Mouse (Mus musculus) hindbrain, embryonic 15.5 days (tissue): ENCODE data around the gene Ltbp3. TPM values are rescaled to one million over a fixed set of nuclear protein-coding genes. Genes with fewer than 3 reads are reported as not detected.
A peak's percentile ranks its signal among the peaks of the same experiment; 100 is the strongest.

Experiments
- ATAC-seq: fragments of 200-750 bp; cut with Nextera tagmentation; 2 replicates; pipeline ENCODE4 v1.8.0; 2017; ENCODE audit warnings: low read depth, moderate number of reproducible peaks, moderate TSS enrichment; ENCODE audit not compliant: low FRiP score
- H3K27ac ChIP-seq: fragments of 300-500 bp; sonication (generic); replicated peaks from 2 replicates; pipeline ENCODE4 v1.5.1; 2015; ENCODE audit warnings: mild to moderate bottlenecking, inconsistent platforms
- H3K27me3 ChIP-seq: fragments of 300-500 bp; sonication (generic); 2 replicates; pipeline ENCODE4 v1.6.1; 2015; ENCODE audit warnings: control low read depth, inconsistent platforms
- H3K36me3 ChIP-seq: fragments of 300-500 bp; sonication (generic); 2 replicates; pipeline ENCODE4 v1.6.1; 2015; ENCODE audit warnings: control low read depth, inconsistent platforms
- H3K4me1 ChIP-seq: fragments of 300-500 bp; sonication (generic); replicated peaks from 2 replicates; pipeline ENCODE4 v1.6.1; 2015; ENCODE audit warnings: control low read depth, inconsistent platforms
- H3K4me2 ChIP-seq: fragments of 300-500 bp; sonication (generic); 2 replicates; pipeline ENCODE4 v1.6.1; 2015; ENCODE audit warnings: moderate library complexity, mild to moderate bottlenecking, inconsistent platforms
- H3K4me3 ChIP-seq: fragments of 300-500 bp; sonication (generic); 2 replicates; pipeline ENCODE4 v1.5.1; 2015; ENCODE audit warnings: mild to moderate bottlenecking, inconsistent platforms
- H3K9ac ChIP-seq: fragments of 300-500 bp; sonication (generic); 2 replicates; pipeline ENCODE4 v1.6.1; 2015; ENCODE audit warnings: inconsistent platforms
- H3K9me3 ChIP-seq: fragments of 300-500 bp; sonication (generic); 2 replicates; pipeline ENCODE4 v1.6.1; 2016; ENCODE audit warnings: control low read depth, inconsistent platforms
- WGBS: fragments of 180-500 bp; shearing (Covaris S2); methylation state at CpG from one replicate; pipeline ENCODE4 v1.1.7; 2015; 5-methylcytosine and 5-hydroxymethylcytosine counted together
- polyA plus RNA-seq: library from polyadenylated mRNA; unstranded; fragments of >200 nt; fragmentation: Nextera tagmentation; extraction: Ambion mirVana; gene quantifications from 2 replicates; pipeline ENCODE4 v1.2.1, GENCODE M21; 2015

Gene Ltbp3
- polyA plus RNA-seq, 1 experiment from 2014 or later = 15.2 TPM

GRCm38 (mm10) chr19:5742241-5742641 is 1.5 kb downstream of the Ltbp3 start:
- no peaks in the 10 kb centered on the region for H3K9me3 ChIP-seq
- H3K4me1 ChIP-seq = peaks cover 47% of the 10 kb centered on the region
- H3K27me3 ChIP-seq = peaks cover 30% of the 10 kb centered on the region
- H3K9ac ChIP-seq = peak overlapping the region; percentile 54
- peak overlapping the region; percentile 76 for H3K4me2 ChIP-seq
- H3K27ac ChIP-seq = peak overlapping the region; percentile 89
- H3K36me3 ChIP-seq = no peaks in the 10 kb centered on the region
- ATAC-seq = peak; percentile 39
- peak overlapping the region; percentile 43 for H3K4me3 ChIP-seq
- under 1% methylated on average over 32 of the region's 32 CpGs for WGBS

- Histone ChIP-seq H3K36me3 (no peaks in the 10 kb centered on the region), H3K4me3 (no peak overlapping the region), H3K27me3 (peaks cover 30% of the 10 kb centered on the region), H3K27ac (no peak overlapping the region), H3K4me1 (peaks cover 47% of the 10 kb centered on the region), H3K4me2 (peak overlapping the region; percentile 76), H3K9me3 (no peaks in the 10 kb centered on the region), H3K9ac (0 out of 2 replicates have a peak overlapping the region, but pooled peaks have one; percentile 4)
- WGBS = 56% methylated on average over 5 of the region's 5 CpGs
- ATAC-seq = no peak
These were observed 2.9 kb downstream of the Ltbp3 start for GRCm38 (mm10) chr19:5743576-5743975.

- H3K4me2 ChIP-seq = peak overlapping the region; percentile 54
- no peaks in the 10 kb centered on the region for H3K36me3 ChIP-seq
- no peak overlapping the region for H3K27ac ChIP-seq
- H3K27me3 ChIP-seq = peaks cover 54% of the 10 kb centered on the region
- 5% methylated on average over 34 of the region's 36 CpGs for WGBS
- no peaks in the 10 kb centered on the region for H3K9me3 ChIP-seq
- H3K9ac ChIP-seq = peak overlapping the region; percentile 30; the same call in 1 of the 2 replicates
- H3K4me3 ChIP-seq = peak overlapping the region; percentile 28
- peaks cover 42% of the 10 kb centered on the region for H3K4me1 ChIP-seq
- no peak for ATAC-seq
These were observed 5.3 kb downstream of the Ltbp3 start for GRCm38 (mm10) chr19:5745756-5746710.

- Histone ChIP-seq H3K4me2 (peak overlapping the region; percentile 54; the same call in 1 of the 2 replicates), H3K4me3 (no peak overlapping the region), H3K9me3 (no peaks in the 10 kb centered on the region), H3K36me3 (no peaks in the 10 kb centered on the region), H3K27ac (no peak overlapping the region), H3K27me3 (peaks cover 63% of the 10 kb centered on the region), H3K9ac (no peak overlapping the region), H3K4me1 (peaks cover 37% of the 10 kb centered on the region)
- 18% methylated on average over 12 of the region's 12 CpGs for WGBS
- no peak for ATAC-seq
These were observed 6.2 kb downstream of the Ltbp3 start for GRCm38 (mm10) chr19:5746907-5747363.

GRCm38 (mm10) chr19:5749476-5749875 is 8.8 kb downstream of the Ltbp3 start:
- no peaks in the 10 kb centered on the region for H3K36me3 ChIP-seq
- 83% methylated on average over 6 of the region's 6 CpGs for WGBS
- H3K4me1 ChIP-seq = peaks cover 19% of the 10 kb centered on the region
- no peak overlapping the region for H3K4me3 ChIP-seq
- no peak overlapping the region for H3K4me2 ChIP-seq
- H3K27ac ChIP-seq = no peak overlapping the region
- no peak for ATAC-seq
- no peak overlapping the region for H3K9ac ChIP-seq
- no peaks in the 10 kb centered on the region for H3K9me3 ChIP-seq
- H3K27me3 ChIP-seq = peaks cover 72% of the 10 kb centered on the region

GRCm38 (mm10) chr19:5750951-5751350 is 10.2 kb downstream of the Ltbp3 start:
- Histone ChIP-seq H3K4me3 (no peak overlapping the region), H3K9ac (no peak overlapping the region), H3K27ac (no peak overlapping the region), H3K4me1 (peaks cover 12% of the 10 kb centered on the region), H3K36me3 (no peaks in the 10 kb centered on the region), H3K9me3 (no peaks in the 10 kb centered on the region), H3K4me2 (no peak overlapping the region), H3K27me3 (peaks cover 68% of the 10 kb centered on the region)
- ATAC-seq = no peak
- WGBS = 14% methylated on average over 22 of the region's 22 CpGs

GRCm38 (mm10) chr19:5751742-5752141 is 11.0 kb downstream of the Ltbp3 start:
- WGBS = 6% methylated on average over 20 of the region's 20 CpGs
- Histone ChIP-seq H3K27ac (no peak overlapping the region), H3K4me2 (no peak overlapping the region), H3K36me3 (no peaks in the 10 kb centered on the region), H3K4me1 (peaks cover 10% of the 10 kb centered on the region), H3K4me3 (no peak overlapping the region), H3K27me3 (peaks cover 65% of the 10 kb centered on the region), H3K9ac (no peak overlapping the region), H3K9me3 (no peaks in the 10 kb centered on the region)
- no peak for ATAC-seq

- WGBS = 14% methylated on average over 28 of the region's 29 CpGs
- Histone ChIP-seq H3K27me3 (peaks cover 57% of the 10 kb centered on the region), H3K9me3 (no peaks in the 10 kb centered on the region), H3K4me1 (peaks cover 14% of the 10 kb centered on the region), H3K4me3 (0 out of 2 replicates have a peak overlapping the region, but pooled peaks have one; percentile 5), H3K36me3 (peaks cover 39% of the 10 kb centered on the region), H3K27ac (no peak overlapping the region), H3K9ac (no peak overlapping the region), H3K4me2 (peak overlapping the region; percentile 26)
- peak; percentile 23; the same call in 1 of the 2 replicates for ATAC-seq
These were observed 15.7 kb downstream of the Ltbp3 start for GRCm38 (mm10) chr19:5756321-5756985.

GRCm38 (mm10) chr19:5756991-5757636 is 16.4 kb downstream of the Ltbp3 start:
- Histone ChIP-seq H3K4me1 (peaks cover 12% of the 10 kb centered on the region), H3K4me3 (0 out of 2 replicates have a peak overlapping the region, but pooled peaks have one; percentile 5), H3K9ac (no peak overlapping the region), H3K36me3 (peaks cover 44% of the 10 kb centered on the region), H3K27me3 (peaks cover 50% of the 10 kb centered on the region), H3K27ac (no peak overlapping the region), H3K4me2 (peak overlapping the region; percentile 26), H3K9me3 (no peaks in the 10 kb centered on the region)
- WGBS = 17% methylated on average over 36 of the region's 36 CpGs
- ATAC-seq = peak; percentile 33; the same call in 1 of the 2 replicates

GRCm38 (mm10) chr19:5758878-5759403 is 18.2 kb downstream of the Ltbp3 start:
- ATAC-seq = no peak
- H3K4me2 ChIP-seq = no peak overlapping the region
- H3K9ac ChIP-seq = no peak overlapping the region
- H3K9me3 ChIP-seq = no peaks in the 10 kb centered on the region
- peaks cover 12% of the 10 kb centered on the region for H3K4me1 ChIP-seq
- peaks cover 57% of the 10 kb centered on the region for H3K36me3 ChIP-seq
- WGBS = 83% methylated on average over 14 of the region's 14 CpGs
- peaks cover 33% of the 10 kb centered on the region for H3K27me3 ChIP-seq
- H3K4me3 ChIP-seq = no peak overlapping the region
- no peak overlapping the region for H3K27ac ChIP-seq

GRCm38 (mm10) chr19:5763163-5763562 is 22.5 kb downstream of the Ltbp3 start:
- Histone ChIP-seq H3K4me2 (no peak overlapping the region), H3K4me1 (0 out of 2 replicates have a peak, but pooled peaks cover under 1% of the 10 kb centered on the region), H3K4me3 (no peak overlapping the region), H3K9me3 (no peaks in the 10 kb centered on the region), H3K27ac (no peak overlapping the region), H3K9ac (no peak overlapping the region), H3K36me3 (peaks cover 83% of the 10 kb centered on the region), H3K27me3 (peaks cover 9% of the 10 kb centered on the region; the same call in 1 of the 2 replicates)
- no peak for ATAC-seq
- WGBS = over 99% methylated on average over 6 of the region's 6 CpGs
